Mouse (Mus musculus) CH12.LX (cell line): ENCODE data around the gene Hist1h1d. TPM values are rescaled to one million over a fixed set of nuclear protein-coding genes. Genes with fewer than 3 reads are reported as not detected.
A peak's percentile ranks its signal among the peaks of the same experiment; 100 is the strongest.
"Not testable (repeated sequence)": the region's sequence is repeated elsewhere in the genome, so short reads cannot be mapped to it uniquely, and the experiment has no call there.

Experiments used
- DNase-seq: peaks from one replicate; pipeline ENCODE4 v3.0.0-alpha.2; 2013; ENCODE audit errors: extremely low read depth
- H3K27ac ChIP-seq: 2 replicates; pipeline ENCODE4 v1.5.1; 2012; ENCODE audit warnings: low read depth, mild to moderate bottlenecking, control low read depth, moderate library complexity; ENCODE audit not compliant: insufficient read depth
- H3K27me3 ChIP-seq: replicated peaks from 2 replicates; pipeline ENCODE3; 2012; ENCODE audit warnings: inconsistent platforms
- H3K36me3 ChIP-seq, 2 experiments: replicated peaks in 1 of 2; 2 replicates each; pipeline versions ENCODE3 to v1.6.1; 2012; ENCODE audit warnings: inconsistent platforms in 1 of 2, low read length in 1 of 2, mild to moderate bottlenecking in 1 of 2, mixed read lengths in 1 of 2, moderate library complexity in 1 of 2; ENCODE audit not compliant: control insufficient read depth in 1 of 2, insufficient read depth in 1 of 2
- H3K4me1 ChIP-seq, 2 experiments: 2 replicates each; pipeline ENCODE4 v1.6.1; 2012; ENCODE audit warnings: inconsistent platforms in 1 of 2, moderate library complexity in 1 of 2; ENCODE audit not compliant: insufficient read depth in 2 of 2, control insufficient read depth in 1 of 2
- H3K4me2 ChIP-seq: 2 replicates; pipeline ENCODE4 v1.6.1; 2012; ENCODE audit warnings: low read depth, mild to moderate bottlenecking, control low read depth; ENCODE audit not compliant: poor library complexity, insufficient read depth, severe bottlenecking
- H3K4me3 ChIP-seq, 3 experiments: fragments of 150-350 bp in 1 of 3; sonication (generic) in 1 of 3; replicated peaks in 1 of 3; 2 replicates each; pipeline versions ENCODE3 to v1.5.1; 2011 to 2012; ENCODE audit warnings: low read depth in 2 of 3, low read length in 2 of 3, mild to moderate bottlenecking in 2 of 3, moderate library complexity in 2 of 3, control low read depth in 1 of 3, improper control_type of control experiment in 1 of 3, inconsistent platforms in 1 of 3, mixed read lengths in 1 of 3; ENCODE audit not compliant: poor library complexity in 1 of 3
- H3K79me2 ChIP-seq: replicated peaks from 2 replicates; pipeline ENCODE4 v1.6.1; 2012; ENCODE audit warnings: mild to moderate bottlenecking, moderate library complexity; ENCODE audit not compliant: control insufficient read depth, poor library complexity, insufficient read depth, severe bottlenecking; ENCODE audit errors: extremely low read depth
- H3K9ac ChIP-seq: 2 replicates; pipeline ENCODE4 v1.6.1; 2012; ENCODE audit warnings: low read depth, mild to moderate bottlenecking, control low read depth, moderate library complexity; ENCODE audit not compliant: insufficient read depth
- H3K9me3 ChIP-seq: replicated peaks from 2 replicates; pipeline ENCODE3; 2012; ENCODE audit warnings: low read length, inconsistent platforms, mixed read lengths
- BHLHE40 ChIP-seq: IDR thresholded peaks from 2 replicates; pipeline ENCODE4 v1.6.1; 2011; ENCODE audit warnings: mild to moderate bottlenecking, low read depth, low read length, improper control_type of control experiment
- CHD1 ChIP-seq: IDR thresholded peaks from 2 replicates; pipeline ENCODE4 v1.6.1; 2012; ENCODE audit warnings: low read depth, low read length, improper control_type of control experiment, inconsistent platforms
- CHD2 ChIP-seq: IDR thresholded peaks from 2 replicates; pipeline ENCODE4 v1.6.1; 2011; ENCODE audit warnings: low read length, improper control_type of control experiment
- CTCF ChIP-seq, 2 experiments: IDR thresholded peaks in 1 of 2; conservative IDR thresholded peaks in 1 of 2; 2 replicates each; pipeline ENCODE4 v1.5.1; 2011 to 2012; ENCODE audit warnings: low read depth in 2 of 2, low read length in 2 of 2, improper control_type of control experiment in 1 of 2, inconsistent platforms in 1 of 2, mild to moderate bottlenecking in 1 of 2, moderate library complexity in 1 of 2
- E2F4 ChIP-seq: IDR thresholded peaks from 2 replicates; pipeline ENCODE4 v1.6.1; 2011; ENCODE audit warnings: low read depth, low read length, improper control_type of control experiment; ENCODE audit not compliant: insufficient replicate concordance
- HCFC1 ChIP-seq: IDR thresholded peaks from 2 replicates; pipeline ENCODE4 v1.6.1; 2012; ENCODE audit warnings: low read depth, mild to moderate bottlenecking, inconsistent platforms, low read length, improper control_type of control experiment
- KAT2A ChIP-seq: IDR thresholded peaks from 2 replicates; pipeline ENCODE4 v1.6.1; 2012; ENCODE audit warnings: low read length, improper control_type of control experiment, inconsistent platforms; ENCODE audit not compliant: insufficient replicate concordance
- MAX ChIP-seq: IDR thresholded peaks from 2 replicates; pipeline ENCODE4 v1.6.1; 2011; ENCODE audit warnings: low read length, improper control_type of control experiment
- MEF2A ChIP-seq: IDR thresholded peaks from 2 replicates; pipeline ENCODE4 v1.6.1; 2014; ENCODE audit warnings: low read depth, mild to moderate bottlenecking, inconsistent platforms, low read length, improper control_type of control experiment, borderline replicate concordance
- MXI1 ChIP-seq: IDR thresholded peaks from 2 replicates; pipeline ENCODE4 v1.6.1; 2011; ENCODE audit warnings: mild to moderate bottlenecking, low read depth, low read length, improper control_type of control experiment
- MYC ChIP-seq: IDR thresholded peaks from 2 replicates; pipeline ENCODE4 v1.6.1; 2011; ENCODE audit warnings: low read depth, mild to moderate bottlenecking, improper control_type of control experiment, low read length
- NELFE ChIP-seq: IDR thresholded peaks from 2 replicates; pipeline ENCODE4 v1.6.1; 2011; ENCODE audit warnings: low read depth, low read length, improper control_type of control experiment
- POLR2A ChIP-seq: IDR thresholded peaks from 2 replicates; pipeline ENCODE4 v1.6.1; 2011; ENCODE audit warnings: low read depth, mild to moderate bottlenecking, improper control_type of control experiment, low read length
- SIN3A ChIP-seq: IDR thresholded peaks from 2 replicates; pipeline ENCODE4 v1.6.1; 2012; ENCODE audit warnings: low read length, improper control_type of control experiment, inconsistent platforms
- TBP ChIP-seq: conservative IDR thresholded peaks from 2 replicates; pipeline ENCODE4 v1.6.1; 2011; ENCODE audit warnings: low read depth, low read length, improper control_type of control experiment
- TCF12 ChIP-seq: IDR thresholded peaks from 2 replicates; pipeline ENCODE4 v1.6.1; 2014; ENCODE audit warnings: low read depth, mild to moderate bottlenecking, inconsistent platforms, low read length, improper control_type of control experiment
- UBTF ChIP-seq: IDR thresholded peaks from 2 replicates; pipeline ENCODE4 v1.6.1; 2012; ENCODE audit warnings: low read depth, mild to moderate bottlenecking, inconsistent platforms, low read length, improper control_type of control experiment, moderate library complexity
- ZMIZ1 ChIP-seq: IDR thresholded peaks from 2 replicates; pipeline ENCODE4 v1.6.1; 2012; ENCODE audit warnings: low read depth, mild to moderate bottlenecking, inconsistent platforms, low read length, improper control_type of control experiment
- ZNF384 ChIP-seq: IDR thresholded peaks from 2 replicates; pipeline ENCODE4 v1.6.1; 2012; ENCODE audit warnings: low read depth, low read length, improper control_type of control experiment, inconsistent platforms
- dilution Hi-C: fragments of 300-500 bp; cut with MboI; formaldehyde crosslinking; loops from 2 replicates; pipeline ENCODE4 v1.14.3; 2020; ENCODE audit warnings: low sequenced_read_pairs; ENCODE audit not compliant: extremely low pct_unique_long_range_greater_than_20kb, extremely low pct_ligation_motif_present
- in situ Hi-C: fragments of 300-500 bp; cut with MboI; formaldehyde crosslinking; loops from 3 replicates; pipeline ENCODE4 v1.14.3; 2019; ENCODE audit warnings: low sequenced_read_pairs, low pct_ligation_motif_present, low pct_unique_long_range_greater_than_20kb, mixed read lengths
- polyA plus RNA-seq: library from polyadenylated mRNA; unstranded; fragments of >175 nt; gene quantifications from 2 replicates; pipeline ENCODE4 v1.2.1, GENCODE M21; 2012; ENCODE audit warnings: low read depth; ENCODE audit not compliant: insufficient read length
- total RNA-seq, 2 experiments: library from RNA; depleted of rRNA; stranded (reverse); fragments of 300-350 nt in 1 of 2; fragments of >200 nt in 1 of 2; gene quantifications; 2 replicates each; pipeline ENCODE4 v1.2.3; 2012 to 2014

The Hist1h1d gene
- total and polyA plus RNA-seq, 3 experiments = 0.14 to 112 (median 2.3) TPM

DNA sequence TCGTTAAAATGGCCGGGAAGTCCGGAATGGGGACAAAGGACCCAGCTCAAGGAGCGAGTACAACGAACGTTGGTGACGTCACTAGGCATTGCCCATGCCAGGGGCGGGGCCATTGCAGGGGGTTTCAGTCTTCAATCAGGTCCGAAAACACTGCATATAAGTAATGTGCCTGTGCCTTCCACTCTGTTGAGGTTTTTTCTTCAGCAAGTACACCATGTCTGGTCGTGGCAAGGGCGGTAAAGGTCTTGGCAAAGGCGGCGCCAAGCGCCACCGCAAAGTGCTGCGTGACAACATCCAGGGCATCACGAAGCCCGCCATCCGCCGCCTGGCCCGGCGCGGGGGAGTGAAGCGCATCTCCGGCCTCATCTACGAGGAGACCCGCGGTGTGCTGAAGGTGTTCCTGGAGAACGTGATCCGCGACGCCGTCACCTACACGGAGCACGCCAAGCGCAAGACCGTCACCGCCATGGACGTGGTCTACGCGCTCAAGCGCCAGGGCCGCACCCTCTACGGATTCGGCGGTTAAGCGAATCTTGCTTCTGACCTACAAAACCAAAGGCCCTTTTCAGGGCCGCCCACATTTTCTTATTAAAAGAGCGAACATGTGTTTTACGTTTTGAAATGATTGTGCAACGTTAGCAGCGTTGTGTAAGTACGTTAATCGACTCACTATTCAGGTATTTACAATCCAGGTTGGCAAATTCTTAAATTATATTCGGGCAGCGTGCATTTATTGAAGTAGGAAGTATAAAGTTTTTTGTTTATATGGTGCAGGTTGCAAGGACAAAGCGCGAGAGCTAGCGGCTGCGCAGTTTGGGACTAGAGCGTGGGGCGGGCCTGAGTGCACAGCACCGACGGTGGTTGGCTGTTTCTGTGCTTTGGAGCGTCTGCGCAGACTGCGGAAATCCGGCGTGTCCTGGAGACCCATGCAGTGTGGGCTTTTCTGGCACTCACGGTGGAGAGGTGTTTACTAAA is 21.9 kb upstream of the Hist1h1d start, which contains the start of gene Hist1h4h (continued):
- TF ChIP-seq BHLHE40 = peak; percentile 53
- TF ChIP-seq, all 38 proteins: peak for 28

DNA sequence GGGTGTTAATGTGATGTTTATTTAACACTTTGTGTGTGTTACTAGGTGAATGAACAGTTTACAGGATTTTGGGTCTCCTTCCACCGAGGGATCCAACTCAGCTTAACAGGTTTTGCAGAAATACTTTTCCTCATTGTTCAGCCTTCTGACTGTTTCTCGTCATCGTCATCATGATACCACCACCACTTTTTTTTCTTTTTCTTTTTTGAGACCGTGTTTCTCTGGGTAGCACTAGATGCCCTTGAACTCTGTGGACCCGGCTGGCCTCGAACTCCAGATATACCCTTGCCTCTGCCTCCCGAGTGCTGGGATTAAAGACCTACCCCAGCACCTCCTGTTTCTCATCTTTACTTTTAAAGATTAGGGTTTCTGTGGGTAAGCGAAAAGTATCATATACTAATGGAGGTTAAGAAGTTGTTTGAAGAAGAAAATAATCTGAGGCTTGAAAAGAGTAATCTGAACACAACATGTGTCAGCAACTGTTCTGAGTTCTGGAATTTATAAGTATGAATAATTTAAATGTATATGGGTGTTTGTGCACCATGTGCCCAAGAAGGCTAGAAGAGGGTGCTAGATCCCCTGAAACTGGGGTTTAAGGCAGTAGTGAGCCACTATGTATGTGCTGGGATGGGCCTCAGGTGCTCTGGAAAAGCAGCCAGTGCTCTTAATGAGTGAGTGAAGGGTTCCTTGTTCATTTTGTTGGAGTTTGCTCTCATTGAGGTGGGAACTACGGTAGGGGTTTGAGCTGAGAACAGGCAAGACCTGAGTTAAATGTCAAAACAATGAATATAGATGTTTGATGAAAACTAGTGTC is 20.6 kb upstream of the Hist1h1d start:
- H3K4me1 ChIP-seq = peaks cover 9 to 30% of the 10 kb centered on the region in 2 experiments
- peak overlapping the region; percentile 98 for H3K9ac ChIP-seq
- no peak for DNase-seq
- peak overlapping the region; percentile 45 to 67 (median 55) for H3K4me3 ChIP-seq
- dilution Hi-C loops (no loop called here), in situ Hi-C loops (no loop called here)
- no peaks in the 10 kb centered on the region for H3K79me2 ChIP-seq
- H3K27me3 ChIP-seq = no peaks in the 10 kb centered on the region
- H3K36me3 ChIP-seq = no peaks in the 10 kb centered on the region
- peak overlapping the region; percentile 82 for H3K27ac ChIP-seq
- H3K9me3 ChIP-seq = no peaks in the 10 kb centered on the region
- peak overlapping the region; percentile 65 for H3K4me2 ChIP-seq
- TF ChIP-seq MAX (0 out of 2 replicates have a peak, but pooled peaks have one; percentile 21), ZNF384 (peak; percentile 70), MYC (0 out of 2 replicates have a peak, but pooled peaks have one; percentile 23), TBP (0 out of 2 replicates have a peak, but pooled peaks have one; percentile 40), CTCF (conservative IDR thresholded peaks at IDR 0.05 in 1 of 2, IDR thresholded peaks at IDR 0.05 in 1 of 2; ENCODE audit: low read depth in 2 of 2, low read length in 2 of 2) (no peak), HCFC1 (peak; percentile 19; the same call in 1 of the 2 replicates), KAT2A (no peak)

DNA sequence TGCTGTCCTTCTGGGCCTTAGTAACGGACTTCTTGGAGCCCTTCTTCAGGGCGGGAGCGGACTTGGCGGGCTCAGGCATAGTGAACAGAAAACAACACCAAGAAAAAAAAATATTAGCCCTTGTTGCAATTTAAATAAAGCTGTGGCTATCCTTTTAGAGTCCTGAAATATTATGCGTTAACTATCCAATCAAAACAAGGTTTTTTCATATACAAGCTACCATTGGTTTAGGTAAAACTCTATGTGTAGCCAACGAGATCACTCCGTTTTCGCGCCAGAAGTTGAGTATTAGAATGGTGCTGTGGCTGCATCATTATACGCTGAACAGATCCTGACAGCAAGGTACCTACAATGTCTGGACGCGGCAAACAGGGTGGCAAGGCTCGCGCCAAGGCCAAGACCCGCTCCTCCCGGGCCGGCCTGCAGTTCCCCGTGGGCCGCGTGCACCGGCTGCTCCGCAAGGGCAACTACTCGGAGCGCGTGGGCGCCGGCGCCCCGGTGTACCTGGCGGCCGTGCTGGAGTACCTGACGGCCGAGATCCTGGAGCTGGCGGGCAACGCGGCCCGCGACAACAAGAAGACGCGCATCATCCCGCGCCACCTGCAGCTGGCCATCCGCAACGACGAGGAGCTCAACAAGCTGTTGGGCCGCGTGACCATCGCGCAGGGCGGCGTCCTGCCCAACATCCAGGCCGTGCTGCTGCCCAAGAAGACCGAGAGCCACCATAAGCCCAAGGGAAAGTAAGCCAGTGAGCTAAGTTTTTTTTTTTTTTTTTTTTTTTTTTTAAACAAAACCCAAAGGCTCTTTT is 19.3 kb upstream of the Hist1h1d start, which contains the start of gene Hist1h2af:
TSS of gene Hist1h2af (plus strand) at position 347 of the 808 bp plus-strand sequence.
- DNase-seq = peak; percentile 94

More for the DNA sequence above, 19.3 kb upstream of the Hist1h1d start, which contains the start of gene Hist1h2af:
- dilution Hi-C loops, H3K27me3 ChIP-seq, in situ Hi-C loops, H3K36me3 ChIP-seq, H3K79me2 ChIP-seq, H3K9me3 ChIP-seq: not testable (repeated sequence)
- TF ChIP-seq CHD2 (peak; percentile 63), TBP (peak; percentile 97), TCF12 (peak; percentile 81), NELFE (peak; percentile 85), E2F4 (peak; percentile 99), MEF2A (peak; percentile 27; the same call in 1 of the 2 replicates), POLR2A (peak; percentile 86), CHD1 (peak; percentile 76; the same call in 1 of the 2 replicates), ZMIZ1 (peak; percentile 93), ZNF384 (peak; percentile 93), SIN3A (peak; percentile 89), MXI1 (peak; percentile 73; the same call in 1 of the 2 replicates), UBTF (peak; percentile 49; the same call in 1 of the 2 replicates)
- H3K9ac ChIP-seq = peak within 1 kb of the TSS; percentile 100
- peak within 1 kb of the TSS; percentile 42 to 63 (median 44) for H3K4me3 ChIP-seq
- H3K4me1 ChIP-seq = peaks cover 14 to 41% of the 10 kb centered on the region in 2 experiments
- H3K27ac ChIP-seq = peak within 1 kb of the TSS; percentile 93
- H3K4me2 ChIP-seq = peak within 1 kb of the TSS; percentile 98
